Mouse (Mus musculus) central nervous system, embryonic 11.5 days (tissue): ENCODE data around the gene Zfp963. TPM values are rescaled to one million over a fixed set of nuclear protein-coding genes. Genes with fewer than 3 reads are reported as not detected.

Source experiments
- polyA plus RNA-seq: library from polyadenylated mRNA; depleted of rRNA; stranded (reverse); fragments of >200 nt; gene quantifications from 2 replicates; pipeline ENCODE4 v1.2.3, GENCODE M21; 2012; rRNA removed

Zfp963 gene
- 7.0 and 9.9 TPM in 2 replicates for polyA plus RNA-seq

DNA sequence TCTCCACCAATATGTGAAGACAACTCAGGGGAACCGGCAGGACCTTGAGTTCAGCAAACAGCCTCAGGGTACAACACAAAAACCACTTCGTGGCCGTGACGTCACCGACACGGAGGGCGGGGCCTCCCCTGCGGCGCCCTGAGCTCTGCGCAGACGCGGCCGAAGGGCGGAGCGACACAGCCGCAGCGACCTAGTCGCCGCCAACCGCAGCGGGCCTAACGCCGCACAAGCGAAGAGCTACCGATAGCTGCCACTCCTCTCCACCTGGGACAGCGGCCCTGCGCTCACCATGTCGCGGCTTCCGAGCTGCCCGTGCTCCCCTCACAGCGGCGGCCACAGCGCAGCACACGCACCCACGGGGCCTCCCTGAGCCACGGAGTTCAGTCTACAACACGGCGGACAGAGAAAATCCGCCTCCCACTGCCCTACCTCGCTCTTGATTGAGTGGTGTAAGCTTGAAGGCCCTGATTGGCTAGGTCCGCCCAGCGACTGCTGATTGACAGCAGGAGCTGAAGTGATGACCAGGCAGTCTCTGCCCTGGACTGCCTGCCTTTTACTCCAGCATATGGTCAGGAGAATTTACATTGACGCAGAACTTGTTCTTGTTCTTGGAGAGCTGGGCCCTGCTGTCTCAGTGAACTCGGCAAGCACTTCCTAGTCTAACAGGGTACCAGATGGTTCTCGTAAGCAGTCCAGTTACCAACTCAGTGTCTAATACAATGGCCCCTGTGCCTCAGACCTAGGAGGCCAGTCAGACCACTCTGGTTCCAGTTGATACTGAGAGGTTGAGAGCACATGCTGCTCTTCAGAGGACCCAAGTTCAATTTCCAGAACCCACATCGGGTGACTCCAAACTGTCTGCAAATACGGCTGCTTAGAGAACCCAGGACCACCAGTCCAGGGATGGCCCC, at the start of gene Zfp963:
Gene Zfp963, minus strand, starts transcription at position 427 of the 911 bp plus-strand sequence.

DNA sequence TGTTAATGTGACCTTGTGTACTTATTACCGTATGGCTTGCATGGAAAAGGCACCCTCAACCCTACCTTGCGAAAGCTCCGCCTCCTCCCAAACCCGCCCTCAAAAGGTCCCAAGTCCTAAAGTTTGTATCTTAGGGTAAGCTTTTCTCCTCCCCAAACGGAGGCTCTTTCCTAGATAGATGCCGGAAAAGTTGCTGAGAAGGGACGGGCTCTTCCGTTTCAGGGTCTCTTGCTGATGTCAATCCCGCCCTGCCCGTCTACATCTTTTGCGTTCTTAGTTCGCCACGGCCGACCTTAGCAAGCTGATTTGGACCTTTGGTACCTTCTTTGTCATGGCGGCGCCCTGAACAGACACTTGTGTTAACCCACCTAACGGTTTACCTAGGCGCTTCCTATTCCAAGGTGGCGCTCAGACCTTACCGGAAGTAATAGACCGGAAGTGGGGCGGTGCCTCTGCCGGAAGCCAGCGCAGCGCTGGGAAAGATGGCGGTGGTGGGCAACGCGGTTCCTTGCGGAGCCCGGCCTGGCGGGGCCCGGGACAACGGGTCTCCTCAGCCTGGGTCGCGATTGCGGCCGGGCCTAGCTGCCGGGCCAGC, 41.1 kb upstream of the Zfp963 start, which contains the start of the genes Atp13a1 and Zfp866:
Gene Atp13a1, plus strand, starts transcription at position 391 of the 595 bp plus-strand sequence.
Gene Zfp866, minus strand, starts transcription at position 406 of the 595 bp plus-strand sequence.

DNA sequence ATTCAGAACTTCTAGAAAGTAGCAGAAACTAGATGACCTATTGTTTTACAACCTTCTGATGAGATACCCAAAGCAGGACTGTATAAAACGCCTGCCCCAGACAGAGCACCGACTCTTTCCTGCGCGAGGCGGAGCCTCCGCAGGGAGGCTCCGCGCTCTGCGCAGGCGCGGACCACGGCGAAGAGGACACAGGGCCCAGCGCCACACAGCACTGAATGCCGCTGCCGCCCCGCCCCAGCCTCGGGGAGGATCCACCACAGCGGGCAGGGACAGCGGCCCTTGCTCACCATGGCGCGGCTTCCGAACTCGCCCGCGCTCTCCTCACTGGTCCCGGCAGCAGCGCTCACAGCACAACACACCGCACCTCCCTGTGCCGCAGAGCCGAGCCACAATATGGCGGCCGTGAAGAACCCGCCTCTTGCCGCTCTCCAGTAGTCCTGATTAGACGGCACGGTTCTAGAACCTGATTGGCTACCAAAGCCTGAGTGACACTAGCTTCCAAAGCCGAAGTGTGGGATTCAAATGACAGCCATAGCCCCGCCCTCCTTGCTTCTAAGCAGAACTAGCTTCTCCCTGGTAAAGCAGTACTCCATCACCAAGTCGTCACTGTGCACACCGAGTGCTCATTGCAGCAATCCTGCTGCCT, 24.9 kb upstream of the Zfp963 start, which contains the start of gene Gm20422:
Gene Gm20422, minus strand, starts transcription at position 384 of the 646 bp plus-strand sequence.

DNA sequence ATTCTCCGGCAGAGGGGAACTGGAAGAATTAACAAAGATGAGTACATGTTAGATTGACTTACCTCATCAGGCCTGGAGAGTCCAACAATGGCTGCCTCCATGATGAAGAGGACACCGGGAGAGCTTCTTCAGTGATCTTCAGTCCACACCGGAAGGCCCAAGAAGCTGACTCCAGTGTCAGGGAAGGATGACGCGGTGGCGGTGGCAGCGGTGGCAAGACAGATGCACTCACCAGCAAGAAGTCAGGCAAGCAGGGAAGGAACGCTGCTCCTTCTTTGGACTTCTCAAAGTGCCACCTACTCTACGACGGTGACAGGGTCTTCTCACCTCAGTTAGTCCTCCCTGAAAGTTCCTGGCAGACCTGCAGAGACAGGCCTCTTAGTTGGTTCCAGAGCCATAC, 39.1 kb downstream of the Zfp963 start, which contains the start of gene Zfp869:
Gene Zfp869, minus strand, starts transcription at position 101 of the 400 bp plus-strand sequence.

Other genes with a start within 250 kb of the Zfp963 start
- gene Gm7697, start 227.0 kb downstream of the Zfp963 start, polyA plus RNA-seq = not detected in 2 replicates
- gene Zfp868, start 124.4 kb downstream of the Zfp963 start, polyA plus RNA-seq = 21.8 and 24.9 TPM in 2 replicates
- gene Zfp964, start 95.5 kb downstream of the Zfp963 start, polyA plus RNA-seq = 1.3 and 2.7 TPM in 2 replicates
- gene Zfp869, start 39.2 kb downstream of the Zfp963 start, polyA plus RNA-seq = 19.3 and 22.5 TPM in 2 replicates
- 2.1 and 3.8 TPM in 2 replicates for gene Gm20422, start 24.9 kb upstream of the Zfp963 start, polyA plus RNA-seq
- gene Atp13a1, start 41.2 kb upstream of the Zfp963 start, polyA plus RNA-seq = 59.4 and 66.4 TPM in 2 replicates
- gene Zfp866, start 41.2 kb upstream of the Zfp963 start, polyA plus RNA-seq = 33.2 and 41.6 TPM in 2 replicates
- 24.2 and 39.2 TPM in 2 replicates for gene Gmip, start 58.7 kb upstream of the Zfp963 start, polyA plus RNA-seq
- 3.5 and 6.5 TPM in 2 replicates for gene Lpar2, start 72.5 kb upstream of the Zfp963 start, polyA plus RNA-seq
- gene Pbx4, start 82.5 kb upstream of the Zfp963 start, polyA plus RNA-seq = 21.8 and 28.1 TPM in 2 replicates
- gene Cilp2, start 137.7 kb upstream of the Zfp963 start, polyA plus RNA-seq = 0.48 and 0.56 TPM in 2 replicates
- gene Tssk6, start 152.2 kb upstream of the Zfp963 start, polyA plus RNA-seq = 0.50 and 0.51 TPM in 2 replicates
- gene Ndufa13, start 152.6 kb upstream of the Zfp963 start, polyA plus RNA-seq = 106 and 170 TPM in 2 replicates
- gene Yjefn3, start 152.7 kb upstream of the Zfp963 start, polyA plus RNA-seq = 5.5 and 10.0 TPM in 2 replicates
- gene Gatad2a, start 246.4 kb upstream of the Zfp963 start, polyA plus RNA-seq = 70.6 and 123 TPM in 2 replicates